Mouse (Mus musculus) cortical plate, adult 2 months (tissue): ENCODE measurements at regions not wholly inside any gene's neighbourhood (a gene's known extent, or its start where the extent isn't known, plus 50 kb on each side); places are given as distances from the start of the nearest gene placed in this dataset.

ENCODE experiments used
- H3K27ac ChIP-seq: fragments of 200-500 bp; 2 replicates; pipeline ENCODE4 v1.5.1; 2012; ENCODE audit warnings: low read length, control low read depth, inconsistent platforms; ENCODE audit not compliant: insufficient read depth
- H3K4me1 ChIP-seq: fragments of 200-500 bp; 2 replicates; pipeline ENCODE4 v1.6.1; 2011; ENCODE audit warnings: low read length; ENCODE audit not compliant: control insufficient read depth, insufficient read depth
- H3K4me3 ChIP-seq: fragments of 200-500 bp; 2 replicates; pipeline ENCODE4 v1.5.1; 2011; ENCODE audit warnings: mild to moderate bottlenecking, low read length, control low read depth; ENCODE audit not compliant: insufficient read depth
- CTCF ChIP-seq: fragments of 200-500 bp; IDR thresholded peaks from 2 replicates; pipeline ENCODE4 v1.5.1; 2011; ENCODE audit warnings: mild to moderate bottlenecking, control low read depth, low read length; ENCODE audit not compliant: insufficient read depth; ENCODE audit errors: extremely low read depth
- POLR2A ChIP-seq: fragments of 200-500 bp; IDR thresholded peaks from 2 replicates; pipeline ENCODE4 v1.6.1; 2011; ENCODE audit warnings: mild to moderate bottlenecking, low read length, control low read depth; ENCODE audit not compliant: insufficient read depth; ENCODE audit errors: extremely low read depth

- Histone ChIP-seq H3K4me1 (no peaks in the 10 kb centered on the region), H3K4me3 (no peak overlapping the region), H3K27ac (no peak overlapping the region)
- TF ChIP-seq POLR2A (no peak), CTCF (no peak)
These were observed 257.5 kb upstream of the Msx2 start for GRCm38 (mm10) chr13:53730259-53730902.

GRCm38 (mm10) chr13:53729848-53730247 lies 257.0 kb upstream of the Msx2 start:
- no peaks in the 10 kb centered on the region for H3K4me1 ChIP-seq
- no peak overlapping the region for H3K4me3 ChIP-seq
- H3K27ac ChIP-seq, result no peak overlapping the region
- no peak for TF ChIP-seq CTCF
- no peak for TF ChIP-seq POLR2A

GRCm38 (mm10) chr13:53726031-53726430 lies 253.2 kb upstream of the Msx2 start:
- no peak overlapping the region for H3K4me3 ChIP-seq
- H3K27ac ChIP-seq, result no peak overlapping the region
- TF ChIP-seq CTCF (no peak), POLR2A (no peak)
- H3K4me1 ChIP-seq, result no peaks in the 10 kb centered on the region

- no peaks in the 10 kb centered on the region for H3K4me1 ChIP-seq
- H3K27ac ChIP-seq, result no peak overlapping the region
- H3K4me3 ChIP-seq, result no peak overlapping the region
- TF ChIP-seq CTCF (no peak), POLR2A (no peak)
These were observed 250.0 kb upstream of the Msx2 start for GRCm38 (mm10) chr13:53722881-53723280.

- H3K27ac ChIP-seq, result no peak overlapping the region
- H3K4me1 ChIP-seq, result no peaks in the 10 kb centered on the region
- TF ChIP-seq CTCF, result no peak
- TF ChIP-seq POLR2A, result no peak
- H3K4me3 ChIP-seq, result no peak overlapping the region
These were observed 248.2 kb upstream of the Msx2 start for GRCm38 (mm10) chr13:53721038-53721463.

- no peak for TF ChIP-seq POLR2A
- no peak for TF ChIP-seq CTCF
- Histone ChIP-seq H3K27ac (no peak overlapping the region), H3K4me1 (no peaks in the 10 kb centered on the region), H3K4me3 (no peak overlapping the region)
These were observed 244.7 kb upstream of the Msx2 start for GRCm38 (mm10) chr13:53717582-53717981.

GRCm38 (mm10) chr13:53717086-53717485 lies 244.2 kb upstream of the Msx2 start:
- Histone ChIP-seq H3K27ac (no peak overlapping the region), H3K4me1 (no peaks in the 10 kb centered on the region), H3K4me3 (no peak overlapping the region)
- TF ChIP-seq CTCF (no peak), POLR2A (no peak)

- no peak overlapping the region for H3K27ac ChIP-seq
- no peaks in the 10 kb centered on the region for H3K4me1 ChIP-seq
- TF ChIP-seq POLR2A (no peak), CTCF (no peak)
- H3K4me3 ChIP-seq, result no peak overlapping the region
These were observed 236.2 kb upstream of the Msx2 start for GRCm38 (mm10) chr13:53709062-53709461.

- H3K4me3 ChIP-seq, result no peak overlapping the region
- no peak overlapping the region for H3K27ac ChIP-seq
- no peaks in the 10 kb centered on the region for H3K4me1 ChIP-seq
- TF ChIP-seq CTCF (no peak), POLR2A (no peak)
These were observed 234.7 kb upstream of the Msx2 start for GRCm38 (mm10) chr13:53707548-53707947.

- H3K27ac ChIP-seq, result no peak overlapping the region
- TF ChIP-seq CTCF (no peak), POLR2A (no peak)
These were observed 231.2 kb upstream of the Msx2 start for GRCm38 (mm10) chr13:53704104-53704503.

More at GRCm38 (mm10) chr13:53704104-53704503, 231.2 kb upstream of the Msx2 start:
- H3K4me1 ChIP-seq, result no peaks in the 10 kb centered on the region
- H3K4me3 ChIP-seq, result no peak overlapping the region
